Mouse (Mus musculus): ENCODE results near the gene Fgd5. TPM values are rescaled to one million over a fixed set of nuclear protein-coding genes. Genes with fewer than 3 reads are reported as not detected.

Fgd5 gene
- under 1 TPM; 0.16 to 0.18 TPM for total RNA-seq (2023)

DNA sequence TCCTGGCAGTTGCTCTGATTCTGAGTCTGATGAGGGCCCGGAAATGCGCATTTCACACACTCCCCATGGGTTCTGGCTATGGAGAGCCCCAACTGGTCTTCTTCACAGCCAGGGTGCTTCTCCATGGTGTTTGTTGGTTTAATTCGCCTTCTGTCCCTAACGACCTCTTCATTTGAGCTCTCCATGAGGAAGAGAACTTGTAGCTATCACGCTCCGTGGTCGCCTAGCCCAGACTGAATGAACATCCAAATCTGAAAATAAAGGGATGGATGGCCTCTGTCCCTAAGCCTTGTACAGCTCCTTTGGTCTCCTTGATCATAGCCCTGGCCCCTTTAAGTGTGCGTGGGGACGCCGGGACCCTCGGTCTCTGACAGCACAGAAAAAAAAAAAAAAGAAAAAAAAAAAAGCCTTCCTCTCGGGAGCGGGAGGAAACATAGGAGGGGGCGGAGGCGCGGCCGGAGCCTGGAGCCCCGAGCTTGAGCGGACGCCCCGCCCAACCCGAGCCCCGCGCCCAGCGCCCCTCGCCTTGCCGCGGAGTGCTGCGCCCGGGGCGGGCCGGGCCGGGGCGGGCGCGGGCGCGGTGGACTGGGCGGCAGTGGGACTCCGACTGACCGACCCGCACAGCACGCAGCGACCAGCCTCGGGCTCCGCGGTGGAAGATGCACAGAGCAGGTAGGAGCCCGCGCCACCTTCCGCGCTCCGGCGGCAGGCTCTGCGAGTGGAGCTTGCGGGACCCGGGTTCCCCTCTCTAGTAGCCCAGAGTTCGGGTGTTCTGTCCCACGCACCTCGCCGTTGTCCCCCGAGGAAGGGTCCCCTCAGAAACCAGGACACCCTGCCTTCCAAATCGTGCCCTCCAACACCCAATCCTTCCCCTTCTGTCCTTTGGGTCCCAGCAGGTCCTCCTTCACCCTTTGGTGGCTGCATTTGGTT lies at the start of gene Fgd5:
Fgd5 (plus strand) TSS at position 508 of the 930 bp plus-strand sequence.

DNA sequence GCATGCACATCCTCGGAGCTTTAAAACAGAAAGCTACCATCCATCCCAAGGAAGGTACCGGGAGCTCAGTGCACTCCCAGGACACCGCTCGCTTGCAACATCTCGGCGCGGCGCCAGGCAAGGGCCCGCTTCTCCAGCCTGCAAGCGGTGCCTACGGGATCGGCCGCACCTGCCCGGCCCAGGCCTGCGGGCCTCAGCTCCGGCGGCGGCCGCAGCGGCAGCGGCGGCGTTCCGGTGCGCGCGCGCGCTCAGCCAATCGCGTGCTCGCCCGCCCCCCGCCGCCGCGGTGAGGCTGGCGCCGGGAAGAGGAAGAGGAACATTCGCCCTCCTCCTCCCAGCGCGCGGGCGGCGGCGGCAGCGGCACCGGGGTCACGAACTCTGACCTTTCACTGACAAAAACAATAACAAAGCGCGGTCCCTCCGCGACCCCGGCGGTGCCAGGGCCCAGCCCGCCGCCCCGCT lies 112.5 kb downstream of the Fgd5 start, which contains the start of gene Nr2c2:
Nr2c2 (plus strand) TSS at position 261 of the 462 bp plus-strand sequence.

Other genes with a start within 250 kb of the Fgd5 start
- gene Grip2, start 151.6 kb upstream of the Fgd5 start, total RNA-seq (2023), result not detected
- gene Ccdc174, start 100.8 kb upstream of the Fgd5 start, total RNA-seq (2023), result 10 to 100 TPM; 34.7 to 39.0 TPM
- 1 to 10 TPM; 1.7 to 1.8 TPM for gene 4930590J08Rik, start 76.1 kb upstream of the Fgd5 start, total RNA-seq (2023)
- 10 to 100 TPM; 72.7 to 78.6 TPM for gene Nr2c2, start 112.5 kb downstream of the Fgd5 start, total RNA-seq (2023)
- gene Mrps25, start 205.2 kb downstream of the Fgd5 start, total RNA-seq (2023), result 10 to 100 TPM; 18.0 to 21.3 TPM
- gene Rbsn, start 236.0 kb downstream of the Fgd5 start, total RNA-seq (2023), result 10 to 100 TPM; 21.6 to 23.9 TPM